Mouse (Mus musculus) kidney, adult 8-10 months (tissue): Measurements from ENCODE around the gene Slc29a1.
"Not testable (repeated sequence)": the region's sequence is repeated elsewhere in the genome, so short reads cannot be mapped to it uniquely, and the experiment has no call there.

Experiments
- DNase-seq, 2 experiments: peaks; one replicate each; pipeline ENCODE4 v3.0.0; 2022

The Slc29a1 gene

GRCm38 (mm10) chr17:45599446-45600242 lies at the start of gene Slc29a1:
Slc29a1 (minus strand) TSS chr17:45599606.
- DNase-seq, result peak; percentile 70 to 73

- DNase-seq, result no peak
Measured at GRCm38 (mm10) chr17:45644185-45644584, 44.8 kb upstream of the Slc29a1 start.

GRCm38 (mm10) chr17:45642701-45643100 lies 43.3 kb upstream of the Slc29a1 start:
- DNase-seq, result peak; percentile 27 to 53

DNA sequence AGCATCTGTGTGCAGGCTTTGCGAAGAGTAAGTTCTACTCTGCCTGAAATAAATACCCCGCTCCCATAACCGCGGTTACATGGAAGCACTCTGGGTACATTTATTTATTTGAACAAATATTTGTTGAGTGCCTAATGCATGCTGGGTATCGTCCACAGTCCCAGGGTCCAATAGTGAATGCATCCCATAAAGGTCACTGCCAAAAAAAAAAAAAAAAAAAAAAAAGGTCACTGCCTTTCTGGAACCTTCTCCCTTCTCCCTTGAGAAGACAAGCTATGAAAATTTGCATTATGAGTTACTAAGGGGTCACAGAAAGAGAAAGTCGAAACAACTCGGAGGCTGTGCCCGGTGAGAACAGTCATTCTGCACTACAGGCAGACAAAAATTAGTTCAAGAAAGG lies 42.6 kb upstream of the Slc29a1 start:
- no peak for DNase-seq

- no peak for DNase-seq
Measured at GRCm38 (mm10) chr17:45638596-45639295, 39.3 kb upstream of the Slc29a1 start.

DNA sequence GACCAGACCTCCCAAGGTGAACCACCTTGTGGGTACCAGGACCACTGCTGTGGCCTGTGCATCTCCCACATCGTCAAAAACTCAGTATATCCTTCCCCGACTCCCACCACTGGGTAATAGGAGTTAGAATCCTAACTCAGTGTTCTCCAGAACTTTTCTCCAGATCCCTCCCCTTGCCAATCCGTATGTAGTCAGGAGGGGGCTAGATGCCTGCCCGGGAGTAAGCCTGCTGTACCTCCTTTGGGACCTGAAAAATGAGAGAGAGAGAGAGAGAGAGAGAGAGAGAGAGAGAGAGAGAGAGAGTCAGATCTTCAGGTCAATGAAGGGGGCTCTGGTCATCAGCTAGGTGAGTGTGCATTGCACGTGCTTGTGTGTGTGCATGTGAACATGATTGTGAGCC lies 34.6 kb upstream of the Slc29a1 start:
- DNase-seq, result no peak

GRCm38 (mm10) chr17:45631940-45632339 lies 32.5 kb upstream of the Slc29a1 start:
- DNase-seq, result no peak

DNA sequence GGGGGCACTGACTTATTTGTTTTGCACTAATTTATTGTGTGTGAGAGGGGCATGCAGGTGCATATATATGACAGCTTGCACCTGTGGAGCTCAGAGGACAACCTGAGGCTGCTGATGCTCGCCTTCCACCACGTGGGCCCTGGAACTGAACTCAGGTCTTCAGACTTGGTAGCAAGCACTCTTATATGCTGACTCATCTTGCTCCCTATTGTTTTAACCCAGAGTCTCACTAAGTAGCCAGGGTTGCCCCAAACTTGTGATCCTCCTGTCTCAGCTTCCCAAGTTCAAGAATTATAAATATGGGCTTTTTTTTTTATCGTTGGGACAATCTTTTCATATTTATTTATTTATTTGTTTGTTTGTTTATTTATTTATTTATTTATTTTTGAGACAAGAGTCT lies 31.6 kb upstream of the Slc29a1 start:
- no peak for DNase-seq

- DNase-seq, result peak; percentile 42 to 61
Measured at GRCm38 (mm10) chr17:45629861-45630694, 30.7 kb upstream of the Slc29a1 start.

DNA sequence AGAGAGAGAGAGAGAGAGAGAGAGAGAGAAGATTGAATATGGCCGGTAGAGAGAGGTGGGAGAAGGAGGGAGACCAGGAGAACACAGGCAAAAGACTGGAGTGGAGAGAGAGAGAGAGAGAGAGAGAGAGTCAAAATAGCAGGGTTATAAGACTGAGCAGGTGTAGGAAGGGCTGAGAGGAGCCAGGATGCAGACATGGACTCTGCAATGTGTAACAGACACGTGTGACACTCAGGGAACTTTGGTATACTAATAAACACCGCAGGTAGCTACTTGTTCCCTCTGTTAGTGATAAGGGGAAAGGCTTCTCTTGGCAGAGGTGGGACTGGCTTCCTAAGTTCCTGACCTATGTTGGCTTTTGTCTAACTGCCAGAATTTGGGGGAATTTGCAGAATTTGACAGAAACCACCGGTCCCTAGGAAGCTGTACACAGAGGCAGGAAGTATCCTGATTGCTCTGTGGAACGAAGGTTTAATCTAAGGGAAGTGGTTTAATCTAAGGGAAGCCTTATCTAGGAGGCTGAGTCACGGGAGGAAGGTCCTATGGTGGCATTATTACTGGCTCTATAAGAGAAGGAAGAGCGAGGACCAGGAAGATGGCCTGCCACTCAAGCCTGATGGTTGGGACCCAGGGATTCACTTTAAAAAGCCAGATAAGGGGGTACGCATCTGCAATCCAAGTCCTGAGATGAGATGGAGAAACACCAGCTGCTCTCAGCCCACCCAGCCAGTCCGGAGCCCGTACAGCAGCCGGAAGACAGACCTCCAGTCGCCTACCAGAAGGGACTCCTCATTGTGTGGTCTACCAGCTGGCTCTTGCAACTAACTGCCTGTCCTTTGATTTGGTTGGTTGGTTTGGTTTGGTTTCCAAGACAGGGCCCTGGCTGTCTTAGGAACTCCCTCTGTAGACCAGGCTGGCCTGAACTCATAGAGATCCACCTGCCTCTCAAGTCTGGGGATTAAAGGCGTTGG lies 29.8 kb upstream of the Slc29a1 start:
- peak in 1 of 2 experiments; percentile 24 for DNase-seq

- no peak for DNase-seq
Measured at GRCm38 (mm10) chr17:45628160-45628559, 28.8 kb upstream of the Slc29a1 start.

GRCm38 (mm10) chr17:45626577-45627134 lies 27.2 kb upstream of the Slc29a1 start:
- peak; percentile 59 to 70 for DNase-seq

DNA sequence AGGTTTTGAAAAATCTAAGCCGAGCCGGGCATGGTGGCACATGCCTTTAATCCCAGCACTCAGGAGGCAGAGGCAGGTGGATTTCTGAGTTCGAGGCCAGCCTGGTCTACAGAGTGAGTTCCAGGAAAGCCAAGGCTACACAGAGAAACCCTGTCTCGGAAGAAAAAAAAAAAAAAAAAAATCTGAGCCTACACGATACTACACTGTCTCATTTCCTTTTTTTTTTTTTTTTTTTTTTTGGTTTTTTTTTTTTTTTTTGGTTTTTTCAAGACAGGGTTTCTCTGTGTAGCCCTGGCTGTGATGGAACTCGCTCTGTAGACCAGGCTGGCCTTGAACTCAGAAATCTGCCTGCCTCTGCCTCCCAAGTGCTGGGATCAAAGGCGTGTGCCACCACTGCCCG lies 24.0 kb upstream of the Slc29a1 start:
- DNase-seq, result not testable (repeated sequence)

- DNase-seq, result no peak
Measured at GRCm38 (mm10) chr17:45619386-45620256, 20.2 kb upstream of the Slc29a1 start.

DNA sequence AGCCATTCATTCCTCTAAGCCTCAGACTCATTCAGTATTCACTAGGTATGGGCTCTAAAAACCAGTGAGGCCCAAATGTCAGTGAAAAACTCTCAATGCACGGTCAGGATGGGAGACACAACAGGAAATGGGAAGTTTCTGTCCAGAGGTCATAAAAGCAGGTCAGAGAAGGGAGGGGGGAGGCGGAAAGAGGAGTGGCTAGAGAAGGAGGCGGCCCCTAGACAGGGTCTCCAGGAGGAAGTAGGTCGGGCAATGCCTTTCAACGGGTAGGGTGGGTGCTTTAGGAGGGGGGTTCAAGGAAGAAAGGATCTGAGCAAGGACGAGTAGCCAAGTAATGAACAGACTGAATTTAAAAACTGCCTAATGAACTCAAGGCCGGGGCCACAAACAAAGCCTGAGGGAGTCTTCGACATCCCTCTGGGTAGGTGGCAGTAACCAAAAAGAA lies 19.6 kb upstream of the Slc29a1 start:
- DNase-seq, result peak; percentile 48 to 56

GRCm38 (mm10) chr17:45617655-45618054 lies 18.2 kb upstream of the Slc29a1 start:
- no peak for DNase-seq

GRCm38 (mm10) chr17:45616679-45617078 lies 17.3 kb upstream of the Slc29a1 start:
- DNase-seq, result no peak

- no peak for DNase-seq
Measured at GRCm38 (mm10) chr17:45616046-45616650, 16.7 kb upstream of the Slc29a1 start.

- DNase-seq, result no peak
Measured at GRCm38 (mm10) chr17:45612921-45613320, 13.5 kb upstream of the Slc29a1 start.

DNA sequence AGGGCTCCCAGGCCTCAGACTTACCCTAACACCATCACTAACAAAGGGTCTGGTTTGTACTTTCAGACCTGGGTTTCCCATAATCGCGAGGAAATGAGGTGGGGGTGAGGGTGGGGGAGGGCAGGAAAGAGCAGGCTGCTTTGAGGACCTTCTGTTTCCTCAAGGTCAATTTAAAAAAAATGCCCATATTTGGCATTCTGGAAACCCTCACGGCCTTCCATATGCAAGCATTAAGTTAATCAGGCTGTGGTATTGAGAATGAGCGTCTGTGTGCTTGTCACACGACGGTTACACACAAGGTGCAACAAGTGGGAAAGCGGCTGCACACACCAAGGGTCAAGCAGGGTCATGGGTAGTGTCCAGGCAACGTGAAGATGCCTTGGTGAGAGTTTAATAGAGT lies 12.6 kb upstream of the Slc29a1 start:
- no peak for DNase-seq
